Mouse (Mus musculus): ENCODE measurements around the gene Pgbd5.
"Not testable (repeated sequence)": the region's sequence is repeated elsewhere in the genome, so short reads cannot be mapped to it uniquely, and the experiment has no call there.

Gene Pgbd5

DNA sequence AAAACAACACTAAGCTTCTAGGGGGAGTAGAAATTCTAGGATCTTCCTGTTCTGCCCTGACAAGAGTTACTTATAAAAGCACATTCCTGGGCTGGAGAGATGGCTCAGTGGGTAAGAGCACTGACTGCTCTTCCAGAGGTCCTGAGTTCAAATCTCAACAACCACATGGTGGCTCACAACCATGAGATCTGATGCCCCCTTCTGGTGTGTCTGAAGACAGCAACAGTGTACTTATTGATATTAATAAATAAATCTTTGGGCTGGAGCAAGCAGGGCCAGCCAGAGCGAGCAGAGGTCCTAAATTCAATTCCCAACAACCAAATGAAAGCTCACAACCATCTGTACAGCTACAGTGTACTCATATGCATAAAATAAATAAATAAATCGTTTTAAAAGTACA is 10.7 kb downstream of the Pgbd5 start:
- not testable (repeated sequence) for DNase-seq

DNA sequence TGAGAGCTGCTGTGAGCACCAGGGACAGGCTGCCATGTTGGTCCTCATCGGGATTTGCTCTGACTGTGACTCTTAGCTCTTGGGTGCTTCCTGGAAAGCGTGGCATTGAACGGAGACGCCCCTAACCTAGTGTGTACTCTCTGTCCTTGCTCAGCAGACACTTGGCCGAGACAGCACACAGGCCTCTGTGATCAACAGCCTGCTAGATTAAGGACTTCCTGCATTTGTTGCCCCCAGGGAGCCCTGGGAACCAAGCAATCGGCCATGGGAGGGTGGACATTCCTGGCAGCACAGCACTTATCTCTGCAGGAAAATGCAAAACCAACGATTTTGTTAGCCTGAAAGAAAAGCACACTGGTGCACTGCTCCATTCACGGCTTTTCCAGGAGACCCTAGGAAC is 18.0 kb downstream of the Pgbd5 start:
- no peak for DNase-seq

DNA sequence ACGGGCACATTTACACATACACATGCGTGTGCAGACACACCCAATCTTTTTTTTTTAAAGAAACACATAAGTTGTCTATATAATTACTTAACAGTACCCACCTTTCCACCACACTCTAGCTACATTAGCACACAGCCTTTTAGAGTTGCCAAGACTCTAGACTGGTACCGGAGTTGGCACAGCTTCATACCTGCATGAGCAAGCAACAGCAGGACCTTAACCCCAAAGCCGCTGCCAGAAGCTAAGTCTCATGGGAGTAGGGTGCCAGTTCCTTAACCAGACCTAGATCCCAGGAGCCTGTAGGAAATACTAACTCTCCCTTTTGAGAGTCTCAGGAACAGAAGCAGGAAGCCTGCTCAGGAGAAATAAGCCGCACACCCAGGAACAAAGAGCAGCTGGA is 20.5 kb downstream of the Pgbd5 start:
- no peak for DNase-seq

DNA sequence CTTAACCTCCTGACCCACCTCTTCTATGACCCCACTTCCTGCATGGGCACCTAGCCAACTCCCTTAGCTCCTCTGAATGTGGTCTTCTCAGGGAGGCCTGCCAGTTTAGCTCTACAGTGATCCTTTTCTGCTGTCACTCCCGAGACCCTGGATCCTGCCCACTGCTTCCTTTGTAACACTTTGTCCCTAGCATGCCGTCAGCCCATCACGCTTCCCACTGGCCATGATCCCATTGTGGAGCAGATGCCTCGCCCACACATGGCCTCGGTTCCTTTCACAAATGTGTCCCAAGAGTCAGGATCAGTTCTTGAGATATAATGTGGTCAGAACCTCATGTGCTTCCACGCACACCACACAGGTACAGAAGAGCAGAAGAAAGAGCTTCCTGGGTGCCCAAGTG is 21.3 kb downstream of the Pgbd5 start:
- DNase-seq, result peak; percentile 55

DNA sequence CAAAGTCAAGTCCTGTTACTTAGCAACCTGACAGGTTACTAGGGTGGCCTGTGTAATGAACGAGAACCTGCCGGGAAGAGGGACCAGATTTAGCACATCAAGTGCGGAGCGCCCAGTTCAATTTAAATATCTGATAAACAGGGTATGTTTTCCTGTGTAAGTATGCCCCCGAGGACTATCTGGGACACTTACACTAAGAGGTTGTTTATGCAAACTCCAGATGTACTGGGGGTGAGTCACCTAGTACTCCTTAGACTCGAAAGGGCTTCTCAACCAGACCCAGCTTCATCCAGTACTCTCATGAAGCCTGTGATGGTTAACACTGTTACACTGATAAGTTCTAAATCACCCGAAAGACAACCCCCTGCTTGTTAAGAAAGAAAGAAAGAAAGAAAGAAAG is 22.8 kb downstream of the Pgbd5 start:
- DNase-seq, result no peak

DNA sequence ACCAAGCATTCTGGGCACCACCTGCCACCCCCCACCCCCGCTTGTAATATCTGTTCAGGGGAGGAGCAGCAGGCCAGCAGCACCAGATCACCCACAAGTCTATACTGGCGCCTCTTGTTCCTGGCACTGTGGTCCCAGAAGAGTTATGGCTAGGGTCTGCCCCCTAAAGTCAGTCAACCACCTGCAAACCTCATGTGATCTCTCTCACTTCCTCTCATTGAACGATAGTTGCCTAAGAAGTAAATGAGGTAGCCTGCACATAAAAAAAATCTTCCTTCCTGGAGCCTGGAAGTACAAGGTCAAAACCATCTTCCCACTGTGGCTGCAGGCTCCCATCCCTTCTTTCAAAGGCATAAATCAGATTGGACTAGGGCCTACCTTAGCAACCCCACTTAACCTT is 23.7 kb downstream of the Pgbd5 start:
- DNase-seq, result no peak

DNA sequence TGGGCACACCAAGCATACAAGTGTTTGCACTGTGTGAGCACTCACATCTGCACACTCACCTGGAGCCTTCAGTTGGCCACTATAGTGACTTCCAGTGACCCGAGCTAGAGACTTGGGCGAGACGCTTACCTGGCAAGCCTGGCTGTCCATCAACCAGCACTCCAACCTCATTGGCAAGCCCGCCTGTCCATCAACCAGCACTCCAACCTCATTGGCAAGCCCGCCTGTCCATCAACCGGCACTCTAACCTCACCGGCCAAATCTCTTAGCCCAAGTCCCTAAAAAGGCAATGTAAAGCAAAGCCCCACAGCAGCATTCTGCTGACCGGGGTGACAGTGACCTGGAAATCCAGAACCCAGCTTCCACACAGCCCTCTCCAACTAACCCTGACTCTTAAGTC is 24.5 kb downstream of the Pgbd5 start:
- peak; percentile 54 for DNase-seq

DNA sequence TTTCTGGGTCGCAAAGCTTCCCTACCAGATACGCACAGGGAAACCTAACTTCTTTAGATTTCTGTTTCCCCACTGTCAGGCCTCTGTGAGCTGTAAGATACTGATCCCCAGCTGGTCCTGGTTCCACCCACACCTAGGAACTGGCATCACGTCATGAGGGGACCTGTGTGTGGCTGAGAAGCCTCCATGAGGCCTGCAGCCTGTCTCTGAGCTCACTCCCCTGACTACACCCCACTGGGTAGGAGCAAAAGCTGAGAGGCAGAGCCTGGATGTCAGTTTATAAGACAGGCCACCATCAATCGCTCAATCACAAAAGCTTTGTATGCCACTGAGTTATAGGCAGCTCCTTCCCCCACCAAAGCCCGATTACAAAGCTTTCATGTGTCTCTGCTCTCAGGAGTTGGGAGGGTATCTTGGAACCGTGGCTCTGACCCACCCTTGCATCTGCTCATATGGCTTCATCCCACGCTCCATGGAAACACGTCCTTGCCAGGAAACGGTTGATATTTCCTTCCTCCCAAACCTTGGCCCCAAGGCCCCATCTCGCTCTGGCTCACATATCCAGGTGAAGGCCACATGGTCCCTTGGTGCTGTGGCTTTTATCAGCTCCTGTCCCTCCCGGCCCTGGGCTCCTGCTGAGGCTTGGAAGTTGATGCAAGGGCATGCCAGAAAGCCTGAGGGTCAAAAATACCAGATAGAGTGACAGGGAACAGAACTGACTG is 26.1 kb downstream of the Pgbd5 start:
- no peak for DNase-seq

DNA sequence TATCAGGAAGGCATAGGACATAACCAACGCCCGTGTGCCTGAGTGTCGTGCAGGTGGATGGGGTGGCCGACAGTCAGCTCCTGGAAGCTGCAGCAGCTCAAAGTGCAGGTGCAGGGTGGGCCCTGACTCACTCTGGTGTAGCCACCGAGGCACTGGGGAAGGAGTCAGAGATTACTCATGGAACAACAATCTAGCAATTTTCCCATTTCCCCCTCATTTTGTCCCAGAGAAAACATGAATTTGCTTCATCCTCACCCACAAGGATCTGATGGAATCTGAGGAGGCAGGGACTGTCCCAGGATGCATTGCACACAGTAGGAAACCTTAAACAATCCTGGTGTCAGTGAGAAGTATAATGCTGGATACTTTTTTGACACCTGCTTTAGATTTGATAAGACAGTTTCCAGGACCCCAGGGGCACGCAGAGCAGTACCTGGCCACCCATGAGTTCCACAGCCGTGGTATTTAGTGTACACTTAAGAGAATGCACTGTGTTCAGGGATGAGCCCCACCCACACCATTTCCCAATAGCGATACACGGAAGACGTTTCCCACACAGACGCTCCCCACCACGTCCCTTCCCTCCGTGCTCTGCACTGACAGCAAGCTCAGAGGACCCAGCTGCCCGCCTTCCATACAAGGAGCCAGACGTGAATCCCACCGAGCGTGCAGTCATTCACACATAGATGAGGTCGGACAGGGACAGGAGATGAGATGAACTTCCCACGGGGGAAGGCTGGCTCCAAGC is 26.8 kb downstream of the Pgbd5 start:
- no peak for DNase-seq

DNA sequence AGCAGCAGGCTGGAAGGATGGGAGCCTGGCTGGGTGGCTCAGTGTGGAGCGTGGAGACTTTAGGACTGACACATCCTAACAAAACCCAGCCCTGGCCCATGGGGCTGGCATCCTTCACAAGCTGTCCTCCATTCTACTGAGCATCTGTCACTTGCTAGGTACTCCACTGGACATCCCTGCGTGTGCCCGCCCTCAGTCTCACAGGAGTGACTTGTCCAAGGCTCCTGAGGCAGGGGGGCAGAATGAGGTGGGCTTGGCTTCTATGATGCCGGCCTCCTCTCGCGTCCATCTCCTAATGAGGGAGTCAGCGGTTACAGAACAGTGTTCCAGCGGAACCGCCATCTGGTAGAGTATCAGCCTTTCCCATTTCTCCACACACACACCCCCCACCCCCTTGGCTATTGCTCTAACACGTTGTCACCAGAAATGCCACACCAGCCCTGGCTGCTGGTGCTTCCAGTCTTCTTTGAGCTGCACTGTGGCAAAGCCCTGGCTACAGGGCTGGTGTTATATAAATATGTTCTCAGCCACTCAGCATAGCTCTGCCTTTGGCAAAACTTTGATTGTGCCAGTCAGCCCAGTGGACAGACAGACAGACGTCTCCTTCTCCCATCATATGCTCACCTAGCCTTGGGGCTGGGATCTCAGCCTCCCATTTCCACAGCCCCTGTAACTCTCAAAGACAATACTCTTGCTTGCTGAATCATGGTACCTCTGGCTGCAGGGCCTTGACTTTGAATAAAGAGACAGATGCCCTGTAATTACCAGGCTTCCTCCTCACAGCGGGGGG is 34.8 kb downstream of the Pgbd5 start:
- peak; percentile 52 for DNase-seq

DNA sequence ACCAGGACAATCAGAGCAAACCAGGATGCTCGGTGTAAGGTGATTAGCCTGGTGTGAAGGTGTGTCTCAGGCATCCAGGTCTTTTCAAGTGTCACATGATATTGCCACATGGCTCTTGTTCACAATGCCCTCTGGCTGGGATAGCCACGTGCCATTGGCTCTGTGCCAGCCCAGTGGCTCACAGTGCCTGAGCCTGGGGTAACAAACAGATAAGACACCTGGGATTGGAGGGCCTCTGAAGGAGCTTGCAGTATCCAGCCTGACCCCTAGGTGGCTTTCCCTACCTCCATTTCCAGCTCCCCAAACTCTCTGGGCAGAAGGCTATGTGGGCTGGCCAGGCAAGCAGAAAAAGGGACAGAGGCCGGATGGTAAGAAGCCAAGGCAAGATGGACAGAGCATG is 35.6 kb downstream of the Pgbd5 start:
- peak; percentile 77 for DNase-seq

DNA sequence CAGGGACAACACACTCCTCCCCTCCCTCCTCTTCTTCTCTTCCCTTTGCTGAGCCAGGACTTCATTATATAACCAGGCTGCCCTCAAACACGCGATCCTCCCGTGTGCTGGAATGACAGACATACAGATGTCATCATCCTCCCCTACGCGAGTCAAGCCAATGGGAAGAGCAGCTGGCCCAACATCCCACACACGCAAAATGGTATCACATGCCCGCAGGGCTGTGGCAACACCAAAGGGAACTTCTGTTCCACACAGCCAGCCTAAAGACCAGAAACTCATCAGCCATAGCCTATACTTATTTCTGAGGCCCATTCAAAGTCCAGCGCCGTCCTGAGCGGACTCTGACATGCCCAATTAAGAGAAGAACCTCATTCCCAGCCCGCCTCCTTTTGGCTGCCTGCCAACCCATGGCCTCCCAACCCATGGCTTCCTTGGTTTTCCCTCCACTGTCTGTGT is 40.0 kb downstream of the Pgbd5 start:
- peak; percentile 50 for DNase-seq

DNA sequence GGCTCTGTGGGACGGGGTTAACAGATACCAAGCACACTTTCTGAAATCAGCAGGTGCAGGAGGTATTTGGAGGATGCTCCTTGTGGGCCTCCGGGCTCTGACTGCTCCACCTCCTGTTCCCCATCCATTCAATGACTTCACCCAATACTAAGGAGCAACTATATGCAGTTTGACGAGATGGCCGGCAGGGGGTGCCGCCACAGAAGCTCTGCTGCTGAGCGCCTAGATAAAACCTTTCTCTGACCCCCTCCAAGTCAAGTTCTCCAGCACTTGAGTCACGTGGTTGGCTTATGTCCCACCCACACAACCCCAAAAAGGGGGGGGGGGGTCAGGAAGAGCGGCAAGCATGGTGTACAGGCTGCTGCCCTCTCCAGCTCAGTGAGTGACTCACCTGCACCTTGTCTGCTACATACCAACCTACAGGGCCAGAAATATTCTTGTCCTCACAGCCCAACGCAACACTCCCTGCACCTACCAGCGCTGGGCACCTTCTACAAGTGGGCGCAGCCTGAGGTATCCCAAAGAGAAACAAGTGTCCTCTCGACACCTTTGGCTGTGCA is 40.5 kb downstream of the Pgbd5 start:
- DNase-seq, result peak; percentile 65

DNA sequence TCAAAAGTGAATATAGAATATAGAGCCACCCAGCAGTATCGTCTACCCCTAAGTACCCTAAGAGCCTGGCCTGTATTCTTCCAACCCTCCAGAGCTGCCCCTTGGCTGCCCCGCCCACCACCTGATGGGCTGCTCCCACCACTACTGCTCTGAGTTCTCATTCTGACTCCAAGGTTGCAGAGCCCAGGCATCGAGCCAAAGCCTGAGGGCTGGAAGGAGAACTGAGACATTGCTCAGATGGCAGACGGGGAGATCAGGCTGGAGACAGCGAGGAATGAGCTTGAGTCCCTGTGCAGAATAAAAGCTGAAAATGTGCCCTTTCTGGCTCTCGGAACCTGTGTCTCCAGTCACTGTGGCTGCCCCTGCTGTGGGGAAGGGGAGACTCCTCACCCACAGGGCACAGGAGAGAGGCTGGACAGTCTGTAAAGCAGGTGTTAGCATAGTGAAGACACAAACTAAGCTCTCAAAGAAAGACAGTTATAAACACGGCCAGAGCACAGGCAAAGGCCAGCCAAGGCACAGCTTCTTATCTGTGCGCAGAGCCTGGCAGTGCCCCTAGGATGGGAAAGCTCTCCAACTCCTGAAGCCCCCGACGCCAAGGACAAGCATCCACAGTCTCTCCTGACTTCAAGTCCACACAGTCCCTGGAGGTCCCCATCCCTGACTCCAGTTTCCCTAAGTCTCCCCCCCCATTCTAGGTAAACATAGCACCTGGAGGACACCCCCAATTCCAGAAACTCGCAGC is 42.0 kb downstream of the Pgbd5 start:
- peak; percentile 78 for DNase-seq

DNA sequence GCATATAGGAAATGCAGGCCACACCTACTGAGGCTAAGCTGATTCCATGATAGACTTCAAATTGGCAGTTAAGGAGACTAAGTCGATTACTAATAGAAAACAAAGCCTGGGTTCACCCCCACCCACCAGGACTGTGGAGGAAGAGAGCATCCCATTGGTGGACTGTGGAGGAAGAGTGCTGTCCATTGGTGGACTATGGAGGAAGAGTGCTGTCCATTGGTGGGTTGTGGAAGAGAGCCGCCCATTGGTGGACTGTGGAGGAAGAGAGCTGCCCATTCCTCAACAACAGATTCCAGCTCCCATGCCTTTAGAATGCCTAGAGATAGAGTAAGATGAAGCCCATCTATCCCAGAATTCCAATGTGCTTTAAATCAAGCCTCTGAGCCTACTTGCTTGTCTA is 42.9 kb downstream of the Pgbd5 start:
- DNase-seq, result no peak

DNA sequence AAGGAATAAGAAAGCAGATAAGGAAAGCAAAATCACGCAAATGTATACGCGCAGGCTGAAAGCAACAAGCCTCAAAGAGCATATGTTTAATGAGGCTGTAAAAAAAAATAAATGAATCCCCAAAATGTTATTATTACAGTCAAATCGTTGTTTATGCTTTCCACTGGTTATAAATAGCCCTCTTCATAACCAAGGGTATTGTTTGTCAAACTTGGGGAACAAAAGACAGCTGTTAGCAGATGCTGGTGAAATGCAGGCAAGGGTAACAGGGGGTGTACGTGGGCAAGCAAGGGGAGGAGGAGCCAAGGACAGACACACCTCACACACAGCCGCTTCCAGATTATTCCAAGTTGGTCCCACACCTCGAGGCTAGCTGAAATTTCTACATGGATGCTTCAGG is 44.1 kb downstream of the Pgbd5 start:
- no peak for DNase-seq

DNA sequence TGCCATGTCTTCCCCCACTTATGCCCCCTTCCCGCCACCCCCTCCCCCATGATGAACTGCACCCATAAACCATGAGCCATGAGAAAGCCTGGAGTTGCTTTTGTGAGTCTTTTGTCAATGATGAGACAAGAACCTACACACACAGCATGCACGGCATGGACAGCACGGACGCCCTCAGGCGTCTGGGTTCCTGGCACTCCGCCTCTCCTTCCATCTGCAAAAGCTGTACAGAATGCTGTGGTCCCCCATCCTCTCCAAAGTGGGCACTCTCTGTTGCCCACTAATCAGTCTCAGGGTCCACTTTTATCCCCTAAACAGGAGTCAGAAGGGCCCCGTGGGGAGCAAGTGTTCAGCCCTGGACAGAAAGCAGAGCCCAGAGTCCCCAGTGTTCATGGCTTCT is 44.5 kb downstream of the Pgbd5 start:
- DNase-seq, result no peak

DNA sequence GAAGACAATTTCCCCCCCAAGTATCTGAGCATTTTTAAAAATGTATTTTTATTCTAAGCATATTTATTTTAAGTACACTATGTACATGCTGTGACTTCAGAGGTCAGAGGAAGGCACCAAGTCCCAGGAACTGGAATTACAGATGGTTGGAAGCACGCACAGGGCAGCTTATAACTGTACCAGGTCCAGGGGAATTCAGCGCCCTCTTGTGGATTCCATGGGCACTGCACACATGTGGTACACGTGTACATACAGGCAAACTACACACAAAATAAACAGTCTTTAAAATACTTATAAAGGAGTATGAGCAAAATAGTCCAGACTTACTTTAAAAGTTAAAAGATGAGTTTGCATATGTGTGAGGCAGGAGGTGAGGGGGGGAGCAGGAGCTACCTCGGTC is 45.5 kb downstream of the Pgbd5 start:
- no peak for DNase-seq

DNA sequence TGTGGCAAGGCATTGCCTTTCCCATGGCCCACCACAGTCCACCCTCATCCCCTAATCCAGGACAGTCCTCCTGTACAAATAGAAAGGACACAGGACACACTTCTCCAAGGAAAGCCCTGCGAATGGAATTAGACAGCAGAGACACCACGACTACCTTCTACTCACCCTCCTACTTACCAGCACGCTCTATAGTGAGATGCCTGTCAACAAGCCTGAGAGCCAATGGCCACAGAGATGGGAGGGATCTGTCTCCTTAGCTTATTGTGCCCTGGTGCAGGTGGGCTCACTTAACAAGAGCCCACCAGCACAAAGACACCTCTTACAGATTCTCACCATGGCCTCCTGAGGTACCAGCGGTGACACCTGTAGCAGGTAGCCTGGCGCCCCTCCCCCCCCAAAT is 46.4 kb downstream of the Pgbd5 start:
- DNase-seq, result no peak

DNA sequence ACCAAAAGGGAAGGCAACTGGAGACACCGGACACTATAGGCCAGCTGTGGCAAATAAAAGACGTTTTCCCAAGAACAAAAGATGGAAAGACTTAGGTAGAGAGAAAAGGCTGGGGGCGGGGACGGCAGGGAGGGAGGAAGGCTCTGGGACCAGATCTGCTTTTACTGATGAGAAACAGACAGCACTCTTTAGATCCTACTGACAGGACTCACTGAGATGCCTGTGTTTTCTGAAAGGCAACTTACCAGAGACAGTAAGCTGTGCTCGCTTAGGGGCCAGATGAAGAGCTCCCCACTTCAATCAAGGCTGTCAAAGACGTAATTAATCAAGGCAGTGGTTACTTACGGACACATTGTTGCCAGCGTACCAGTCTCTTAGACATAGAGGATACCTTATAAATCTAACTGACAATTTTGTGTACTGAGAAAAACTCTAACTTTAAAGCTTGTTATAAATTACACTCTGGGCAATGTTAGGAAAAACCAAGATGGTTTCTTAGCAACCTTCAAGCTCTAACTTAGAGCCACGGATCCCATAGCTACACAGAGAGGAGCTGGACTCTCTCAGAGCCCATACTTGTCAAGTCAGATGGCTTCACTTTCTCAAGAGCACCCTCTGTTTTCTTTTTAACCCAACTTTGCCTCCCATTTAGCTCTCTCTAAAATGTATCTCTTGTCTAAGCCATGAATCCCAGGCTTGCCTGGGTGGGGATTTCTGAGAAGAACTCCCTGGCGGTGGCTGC is 47.0 kb downstream of the Pgbd5 start:
- no peak for DNase-seq

DNA sequence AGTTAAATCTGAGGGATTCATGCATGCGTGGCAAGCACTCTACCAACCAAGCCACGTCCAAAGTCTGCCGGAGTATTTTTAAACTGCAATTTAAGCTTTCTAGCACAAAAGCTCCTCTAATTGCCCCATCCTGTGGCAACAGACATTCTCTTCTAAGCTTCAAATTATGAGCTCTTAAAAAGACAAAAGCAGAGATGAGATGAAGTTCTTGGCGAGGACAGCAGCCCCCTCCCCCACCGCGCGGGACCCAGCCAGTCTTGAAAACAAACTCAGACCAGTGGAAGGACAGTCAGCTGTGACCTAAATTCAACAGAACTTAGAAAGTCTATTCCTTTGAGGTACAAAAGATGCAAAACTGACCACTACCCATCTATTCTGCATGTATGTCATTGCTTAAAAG is 48.3 kb downstream of the Pgbd5 start:
- DNase-seq, result no peak

DNA sequence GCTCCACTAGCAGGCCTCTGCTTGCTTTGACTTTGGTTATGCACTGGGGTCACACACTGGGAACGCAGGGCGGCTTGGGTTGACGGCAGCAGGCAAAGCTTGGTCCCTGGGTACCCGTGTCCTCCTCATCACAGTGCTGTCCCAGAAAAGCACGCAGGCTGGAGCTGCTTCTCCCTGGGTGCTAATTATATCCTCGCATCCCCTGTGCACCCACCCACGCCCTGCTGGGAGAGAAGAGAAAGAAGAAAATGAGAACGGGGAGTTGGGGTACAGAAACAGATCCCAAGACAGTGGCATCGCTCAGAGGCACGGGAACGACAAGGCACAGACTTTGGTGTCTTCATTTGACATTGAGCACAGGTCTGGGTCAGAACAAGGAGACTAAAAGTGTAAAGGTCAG is 50.0 kb downstream of the Pgbd5 start:
- DNase-seq, result no peak

All from cerebellum, adult 11 months (tissue).